Mouse (Mus musculus): ENCODE results near the gene Izumo1r. TPM values are rescaled to one million over a fixed set of nuclear protein-coding genes. Genes with fewer than 3 reads are reported as not detected.

Gene Izumo1r
- 0.27 TPM in 1 of 2 replicates, not detected in the other for polyA plus RNA-seq (2015; fragmentation: Nextera tagmentation; extraction: Ambion mirVana)

GRCm38 (mm10) chr9:14903581-14904378 is at the start of gene Izumo1r:
Gene Izumo1r (minus strand): TSS chr9:14903949.

GRCm38 (mm10) chr9:14859868-14860639 is 43.7 kb downstream of the Izumo1r start, which contains the start of gene Gpr83:
Gene Gpr83 (plus strand): TSS chr9:14860210.

Other genes starting within 250 kb of the Izumo1r start
- 0.11 and 0.22 TPM in 2 replicates for gene Piwil4, start 163.2 kb downstream of the Izumo1r start, polyA plus RNA-seq (2015; fragmentation: Nextera tagmentation; extraction: Ambion mirVana)
- gene Fut4, start 151.6 kb downstream of the Izumo1r start, polyA plus RNA-seq (2015; fragmentation: Nextera tagmentation; extraction: Ambion mirVana) = 1.6 TPM in 2 replicates
- gene 1700012B09Rik, start 132.9 kb downstream of the Izumo1r start, polyA plus RNA-seq (2015; fragmentation: Nextera tagmentation; extraction: Ambion mirVana) = not detected in 2 replicates
- gene Mre11a, start 119.3 kb downstream of the Izumo1r start, polyA plus RNA-seq (2015; fragmentation: Nextera tagmentation; extraction: Ambion mirVana) = 18.6 and 18.8 TPM in 2 replicates
- 36.7 and 37.3 TPM in 2 replicates for gene Ankrd49, start 119.1 kb downstream of the Izumo1r start, polyA plus RNA-seq (2015; fragmentation: Nextera tagmentation; extraction: Ambion mirVana)
- 0.12 TPM in 1 of 2 replicates, not detected in the other for gene Gpr83, start 43.7 kb downstream of the Izumo1r start, polyA plus RNA-seq (2015; fragmentation: Nextera tagmentation; extraction: Ambion mirVana)
- gene Panx1, start 141.5 kb upstream of the Izumo1r start, polyA plus RNA-seq (2015; fragmentation: Nextera tagmentation; extraction: Ambion mirVana) = 8.6 and 12.9 TPM in 2 replicates
- gene Hephl1, start 208.2 kb upstream of the Izumo1r start, polyA plus RNA-seq (2015; fragmentation: Nextera tagmentation; extraction: Ambion mirVana) = not detected in 2 replicates

Measured in spleen, postnatal 0 days (tissue).